23 mouse cellular contexts compared by ENCODE assay signal in the genomic region with DNA sequence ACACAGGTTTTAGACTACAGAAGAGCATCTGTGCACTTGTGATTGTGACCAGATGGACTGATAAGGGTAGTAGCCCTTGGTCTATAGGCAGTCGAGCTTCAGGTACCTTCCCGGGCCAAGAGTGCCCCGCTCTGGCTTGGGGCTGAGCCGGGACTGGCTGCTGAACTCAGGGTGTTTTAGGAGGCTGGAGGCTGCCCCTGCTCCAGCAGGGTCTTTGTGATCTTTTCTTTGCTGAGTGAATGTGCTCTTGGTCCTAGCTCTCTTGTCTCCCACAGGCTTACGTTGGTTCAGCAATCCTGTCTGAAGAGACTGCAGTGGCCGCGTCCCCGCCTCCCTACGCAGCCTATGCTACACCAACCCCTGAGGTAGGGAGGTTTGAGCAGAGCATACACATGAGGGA.
"Had no signal": no experiment of that assay in that cellular context is flagged by ENCODE, and none has a peak within 500 bp of the region (broad histone marks: within the 10 kb centered on the region; RNA-seq: fewer than 3 reads in every experiment).

No protein-coding gene starts in this region.

- H3K4me3 ChIP-seq: gastrocnemius, adult 2 months; heart, embryonic 13.5 days; heart, embryonic 15.5 days; hindbrain, embryonic 10.5 days; hindbrain, embryonic 12.5 days; layer of hippocampus, adult 2 months; left cerebral cortex, adult 2 months; limb, embryonic 10.5 days; limb, embryonic 12.5 days had no signal

- H3K27me3 ChIP-seq: heart, embryonic 13.5 days; heart, embryonic 15.5 days; hindbrain, embryonic 12.5 days; limb, embryonic 12.5 days had no signal

- H3K4me1 ChIP-seq: hindbrain, embryonic 10.5 days; hindbrain, embryonic 12.5 days; limb, embryonic 10.5 days had no signal

- H3K9ac ChIP-seq: heart, embryonic 13.5 days; heart, embryonic 15.5 days; hindbrain, embryonic 12.5 days; hindbrain, embryonic 14.5 days; limb, embryonic 12.5 days; liver, embryonic 14.5 days had no signal

- DNase-seq: gastrocnemius, adult 2 months; gastrocnemius, postnatal 10 days; gastrocnemius, postnatal 25 days; heart, postnatal 4 days; kidney, adult 18-20 months; kidney, adult 8-10 months; kidney, postnatal 10 days; kidney, postnatal 25 days; kidney, postnatal 4 days had no signal

- H3K27ac ChIP-seq: gastrocnemius, adult 2 months; heart, embryonic 13.5 days; heart, embryonic 15.5 days; hindbrain, embryonic 10.5 days; hindbrain, embryonic 12.5 days; hindbrain, embryonic 14.5 days; layer of hippocampus, adult 2 months; left cerebral cortex, adult 2 months; limb, embryonic 10.5 days; limb, embryonic 12.5 days; liver, embryonic 14.5 days had no signal

- H3K4me2 ChIP-seq: heart, embryonic 11.5 days; heart, embryonic 13.5 days; heart, embryonic 15.5 days; hindbrain, embryonic 12.5 days; hindbrain, embryonic 14.5 days; limb, embryonic 12.5 days had no signal

- H3K9me3 ChIP-seq: heart, embryonic 13.5 days; heart, embryonic 15.5 days; hindbrain, embryonic 10.5 days; hindbrain, embryonic 12.5 days; limb, embryonic 10.5 days; limb, embryonic 12.5 days had no signal

- ATAC-seq: hindbrain, embryonic 16.5 days; inflammation-experienced regulatory T-cells, adult 6 months; intestine, postnatal 0 days had no signal
